Mouse (Mus musculus) megakaryocyte, adult 5-6 weeks (primary cell): ENCODE results near the gene Dcaf8. TPM values are rescaled to one million over a fixed set of nuclear protein-coding genes. Genes with fewer than 3 reads are reported as not detected.

Source experiments
- ATAC-seq: 2 replicates; pipeline ENCODE4 v1.8.0; 2016; ENCODE audit warnings: mild to moderate bottlenecking, inconsistent platforms; ENCODE audit not compliant: poor library complexity, severe bottlenecking
- total RNA-seq, 2 experiments: library from RNA; stranded (forward) in 1 of 2; stranded (reverse) in 1 of 2; fragments of 153-499, 151-499 nt in 1 of 2; fragments of 221-1000, 200-1000 nt in 1 of 2; gene quantifications; 2 replicates each; pipeline versions ENCODE4 v1.2.3 to v1.2.4; 2015 to 2017

The Dcaf8 gene
- total RNA-seq, 2 experiments from 2014 or later: 18.9 to 63.9 TPM

DNA sequence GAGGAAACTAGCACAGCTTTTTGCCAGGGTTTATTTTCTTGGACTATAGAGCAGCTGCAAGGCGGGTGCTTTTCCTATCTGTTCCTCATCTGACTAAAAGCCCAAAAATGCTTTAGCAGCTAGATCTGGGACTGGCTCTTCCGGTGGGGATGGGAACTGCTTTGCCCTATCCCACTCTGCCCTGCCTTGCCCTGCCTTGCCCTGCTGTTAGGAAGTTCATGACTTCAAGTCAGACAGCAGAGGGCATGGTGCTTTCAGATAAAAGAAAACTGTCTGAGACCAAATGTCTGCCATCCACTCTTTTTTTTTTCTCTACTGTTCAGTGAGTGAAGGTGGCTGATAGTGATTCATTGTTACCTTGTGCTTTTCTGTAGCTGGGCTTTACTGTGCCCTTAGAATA is 43.7 kb downstream of the Dcaf8 start:
- ATAC-seq: no peak

GRCm38 (mm10) chr1:172192217-172192616 is 44.3 kb downstream of the Dcaf8 start:
- no peak for ATAC-seq

GRCm38 (mm10) chr1:172194435-172194834 is 46.6 kb downstream of the Dcaf8 start:
- ATAC-seq: no peak

DNA sequence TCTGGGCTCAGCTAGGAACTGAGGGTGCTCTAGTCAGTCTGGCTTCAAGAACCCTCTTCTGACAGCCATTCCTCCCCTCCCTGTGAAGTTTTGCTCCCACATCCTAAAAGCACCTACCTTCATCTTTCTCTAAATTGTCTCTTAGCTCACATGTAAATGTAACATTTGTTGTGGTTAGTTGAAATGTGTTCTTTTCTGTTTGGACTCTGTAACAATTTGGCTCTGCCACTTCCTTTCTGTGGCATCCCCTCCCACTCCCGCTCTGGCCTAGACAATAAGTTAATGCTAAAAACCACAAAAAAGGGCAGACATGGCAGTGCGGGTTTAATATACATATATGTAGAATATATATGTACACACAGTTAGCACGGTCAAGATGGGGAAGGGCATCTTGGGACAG is 49.3 kb downstream of the Dcaf8 start:
- no peak for ATAC-seq

DNA sequence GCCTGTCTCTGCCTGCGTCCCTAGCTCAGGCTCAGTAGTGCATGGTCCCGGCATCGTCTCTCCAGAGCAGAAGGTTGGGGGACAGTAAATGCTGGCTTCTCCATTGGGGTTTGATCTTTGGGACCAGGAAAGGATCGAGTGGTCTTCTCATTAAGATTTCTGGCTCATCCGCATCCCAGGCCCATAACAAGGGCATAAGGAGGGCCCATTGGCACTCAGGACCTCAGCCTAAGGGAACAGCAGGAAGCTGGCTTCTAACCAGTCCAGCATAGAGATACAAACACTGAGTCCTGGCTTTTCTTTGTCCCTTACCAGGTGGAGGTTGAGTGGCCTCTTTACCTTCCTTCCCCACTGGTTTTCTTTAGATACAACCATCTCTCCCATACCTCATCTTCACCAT is 50.0 kb downstream of the Dcaf8 start:
- no peak for ATAC-seq

- no peak for ATAC-seq
Measured at GRCm38 (mm10) chr1:172198316-172198715, 50.4 kb downstream of the Dcaf8 start.

DNA sequence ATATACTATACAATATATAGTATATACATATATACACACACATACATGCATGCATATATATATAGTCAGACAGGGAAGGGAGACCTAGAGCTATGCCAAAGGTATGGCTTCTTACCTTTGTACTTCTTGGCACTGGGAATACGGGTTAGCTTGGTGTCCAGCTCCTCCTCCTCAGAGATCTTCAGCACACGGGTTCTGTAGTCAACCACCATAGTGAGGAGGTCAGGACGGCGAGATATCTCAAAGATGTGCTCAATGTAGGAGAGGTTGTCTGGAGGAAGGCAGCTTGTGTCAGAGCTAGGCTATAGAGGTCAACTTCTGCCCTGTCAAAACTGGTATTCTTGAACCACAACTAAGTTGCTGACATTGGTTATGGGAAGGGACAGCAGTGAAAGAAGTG is 51.1 kb downstream of the Dcaf8 start:
- no peak for ATAC-seq

DNA sequence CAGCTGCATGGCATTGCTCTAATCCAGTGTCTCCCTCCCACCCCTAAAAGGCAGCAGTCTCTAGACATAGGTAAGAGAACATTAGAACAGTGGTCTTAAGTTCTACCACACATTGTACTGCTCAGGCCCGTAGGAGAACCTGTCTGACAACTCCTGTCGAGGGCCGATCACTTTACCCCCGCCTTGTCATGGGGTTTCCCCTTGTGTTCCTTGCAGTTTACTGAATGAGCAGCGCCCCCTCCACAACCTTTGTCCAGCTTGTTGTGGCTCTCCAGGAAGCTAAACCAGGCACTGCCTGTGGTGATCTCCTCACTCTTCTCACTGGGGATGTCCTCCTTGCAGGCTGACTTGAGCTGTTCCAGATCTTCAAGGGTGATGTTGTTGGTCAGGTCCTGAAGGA is 52.3 kb downstream of the Dcaf8 start:
- ATAC-seq: no peak

DNA sequence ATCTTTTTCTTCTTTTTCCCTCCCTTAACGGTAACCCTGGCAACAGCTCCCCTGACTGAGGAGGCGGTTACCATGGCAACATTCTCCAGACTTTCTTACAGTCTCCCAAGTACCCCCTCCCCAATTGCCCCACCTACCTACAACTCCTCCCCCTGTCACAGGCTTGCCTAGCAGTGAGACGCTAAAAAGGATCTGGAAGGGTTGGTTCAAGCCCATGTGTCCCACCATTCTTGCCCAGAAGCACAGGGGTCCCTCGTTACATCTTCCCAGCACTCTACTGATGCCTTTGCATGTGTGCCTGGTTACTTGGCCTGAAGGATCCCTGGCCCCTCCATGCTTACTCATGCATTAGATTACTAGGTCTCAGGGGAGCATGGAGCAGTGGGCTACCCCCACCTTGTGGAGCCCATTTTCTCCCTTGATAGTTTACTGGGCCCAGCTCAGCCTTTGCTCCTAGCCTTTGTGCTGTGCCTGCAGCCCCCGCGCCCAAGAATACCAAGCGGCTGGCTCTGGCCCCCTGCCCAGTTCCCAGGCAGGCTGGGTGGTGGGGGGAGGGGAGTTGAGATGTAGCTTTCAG is 53.1 kb downstream of the Dcaf8 start:
- ATAC-seq: no peak

- ATAC-seq: no peak
Measured at GRCm38 (mm10) chr1:172201967-172202880, 54.3 kb downstream of the Dcaf8 start.

DNA sequence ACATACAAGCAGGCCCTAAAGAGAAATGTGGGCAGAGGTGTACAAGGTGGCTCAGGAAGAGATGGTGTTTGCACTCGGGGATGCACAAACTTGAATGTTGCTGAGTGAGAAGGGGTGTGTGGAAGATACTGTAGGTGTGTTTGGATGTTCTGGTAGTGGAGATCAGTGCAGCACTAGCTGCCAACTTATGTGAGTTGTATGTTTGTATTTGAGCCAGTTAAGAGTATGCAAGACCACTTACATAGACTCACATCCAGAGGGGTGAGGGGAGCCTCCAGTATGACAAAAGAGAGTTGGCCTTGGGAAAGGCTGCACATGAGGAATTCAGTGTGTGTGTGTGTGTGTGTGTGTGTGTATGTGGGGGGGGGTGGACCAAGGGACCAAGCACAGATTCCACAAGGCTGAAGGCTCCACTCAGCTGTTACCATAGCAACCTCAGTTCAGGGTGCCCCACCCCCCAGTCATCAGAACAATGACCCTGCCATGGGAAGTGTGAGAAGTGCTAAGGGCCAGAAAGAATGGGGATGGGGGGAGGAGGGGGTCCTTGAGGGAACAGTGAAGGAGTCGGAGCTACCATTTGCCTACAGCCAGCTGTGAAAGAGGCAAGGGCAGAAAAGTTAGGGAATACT is 55.1 kb downstream of the Dcaf8 start:
- ATAC-seq: no peak

DNA sequence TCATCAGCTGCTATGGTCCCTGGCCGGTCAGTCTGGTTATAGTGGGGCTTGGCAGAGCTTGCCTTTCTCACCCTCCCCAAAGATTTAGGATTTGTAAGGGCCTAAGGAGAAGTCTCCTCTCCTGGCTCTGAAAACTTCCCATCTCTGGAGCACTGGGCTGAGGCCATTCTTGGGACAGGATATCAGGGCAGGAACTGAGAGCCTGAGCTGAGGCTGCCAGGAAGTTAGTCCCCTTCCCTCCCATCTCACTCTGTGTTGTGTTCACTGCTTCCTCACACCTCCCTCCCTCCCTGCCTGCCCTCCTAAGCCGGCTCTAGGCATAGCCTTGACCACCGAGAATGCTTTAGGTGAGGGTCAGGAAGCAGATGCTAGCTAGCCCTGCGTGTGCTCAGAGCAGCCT is 55.7 kb downstream of the Dcaf8 start:
- ATAC-seq: no peak

GRCm38 (mm10) chr1:172204033-172204813 is 56.3 kb downstream of the Dcaf8 start:
- ATAC-seq: no peak

DNA sequence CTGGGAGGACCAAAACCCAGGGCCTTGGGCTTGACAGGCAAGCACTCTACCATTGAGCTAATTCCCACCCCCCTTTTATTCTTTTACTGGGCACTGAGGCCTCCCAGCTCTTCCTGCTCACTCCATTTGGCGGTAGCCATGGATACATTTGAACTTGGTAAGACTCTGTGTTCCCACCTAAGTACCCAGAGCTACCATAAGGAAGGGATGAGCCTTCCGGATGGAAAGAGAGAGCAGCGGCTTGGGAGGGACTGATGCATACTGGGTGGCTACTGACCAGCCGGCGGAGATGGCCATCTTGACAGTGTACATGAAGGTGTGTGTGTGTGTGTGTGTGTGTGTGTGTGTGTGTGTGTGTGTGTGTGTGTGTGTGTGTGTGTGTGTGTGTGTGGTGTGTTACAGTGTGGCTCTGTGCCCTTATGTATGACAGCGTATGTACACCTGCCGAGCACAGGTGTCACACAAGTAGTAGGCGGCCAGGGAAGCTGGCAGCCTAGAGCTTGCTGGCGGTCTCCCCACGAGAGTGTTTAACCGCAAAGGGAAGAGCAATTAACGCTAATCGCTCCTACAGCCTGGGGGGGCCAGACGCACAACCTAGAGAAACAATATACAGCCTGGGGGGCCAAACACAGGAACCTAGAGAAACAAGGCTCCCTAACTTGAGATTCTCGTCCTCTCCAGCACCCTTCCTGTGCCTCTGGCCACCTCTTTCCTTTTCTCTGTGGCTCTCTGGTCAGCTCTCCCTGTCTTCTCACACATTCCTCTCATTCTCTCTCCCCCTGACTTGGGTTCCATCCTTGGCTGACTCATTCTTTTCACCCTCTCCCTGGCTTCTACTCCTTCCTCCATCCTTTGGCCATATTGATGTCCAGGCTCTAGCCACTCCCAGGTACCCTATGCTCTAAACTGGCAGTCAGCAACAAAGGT is 57.2 kb downstream of the Dcaf8 start:
- ATAC-seq: no peak

GRCm38 (mm10) chr1:172205741-172206087 is 57.8 kb downstream of the Dcaf8 start:
- ATAC-seq: peak; percentile 14

DNA sequence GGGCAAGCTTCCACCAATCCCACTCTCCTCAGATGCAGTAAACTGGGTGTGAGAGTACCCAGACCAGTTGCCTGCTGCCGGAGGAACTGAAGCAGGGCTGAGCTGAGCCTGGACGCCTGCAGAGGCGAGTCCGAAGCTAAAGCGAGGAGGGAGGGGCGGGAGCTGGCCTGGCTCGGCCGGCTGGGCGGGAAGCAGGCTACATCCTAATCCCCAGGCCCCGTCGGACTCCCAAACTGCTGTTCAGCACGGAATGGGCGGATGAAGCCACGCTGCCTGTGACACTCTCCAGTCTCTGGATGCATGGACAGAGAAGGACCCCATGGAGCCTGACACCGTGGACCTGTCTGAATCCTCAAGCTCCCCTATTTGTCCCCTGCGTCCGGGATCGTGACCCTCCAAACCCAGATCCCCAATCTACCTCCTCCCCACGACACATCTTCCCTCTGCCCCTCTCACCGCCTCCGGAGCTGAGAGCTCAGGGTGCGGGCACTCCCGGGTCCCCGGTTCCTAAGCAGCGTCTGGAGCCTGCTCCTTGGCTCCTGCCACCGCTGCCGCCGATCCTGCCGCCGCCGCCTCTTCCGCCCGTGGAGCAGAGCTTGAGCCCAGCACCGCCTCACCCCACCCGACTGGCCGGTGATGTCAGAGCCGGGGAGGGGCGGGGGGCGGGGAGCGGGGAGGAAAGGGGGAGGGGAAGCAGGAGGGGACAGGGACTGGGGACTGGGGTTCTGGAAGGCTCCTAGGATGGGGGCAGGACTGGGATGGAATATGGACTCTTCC is 58.4 kb downstream of the Dcaf8 start, which contains the start of gene Pea15a:
Gene Pea15a (minus strand): TSS at position 664 of the 777 bp plus-strand sequence.
- peak; percentile 72 for ATAC-seq

DNA sequence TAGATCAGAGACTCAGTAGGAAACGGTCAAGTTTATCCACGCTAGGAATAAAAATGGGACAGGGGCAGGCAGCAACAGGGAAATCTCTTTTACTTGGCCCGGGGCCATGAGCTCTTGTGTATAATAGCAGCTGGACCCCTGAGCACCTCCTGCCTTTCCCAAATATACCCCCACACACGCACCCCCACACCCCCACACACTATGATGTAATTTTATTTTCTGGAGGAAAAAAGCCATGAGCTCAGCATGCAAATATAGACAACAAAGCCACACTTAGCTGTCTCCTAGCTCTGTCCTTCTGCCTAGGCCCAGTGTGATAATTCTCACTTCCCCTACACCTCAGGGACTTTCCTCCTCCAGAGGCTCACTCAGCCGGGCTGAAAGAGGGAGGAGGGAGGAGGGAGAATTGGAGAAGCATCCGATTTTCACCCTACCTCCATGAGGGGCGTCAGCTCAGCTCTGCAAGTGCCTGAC is 59.3 kb downstream of the Dcaf8 start:
- ATAC-seq: peak; percentile 67

- no peak for ATAC-seq
Measured at GRCm38 (mm10) chr1:172212776-172213175, 64.9 kb downstream of the Dcaf8 start.

GRCm38 (mm10) chr1:172213771-172214170 is 65.9 kb downstream of the Dcaf8 start:
- ATAC-seq: no peak
